Mouse (Mus musculus) megakaryocyte-erythroid progenitor cell, adult 5-6 weeks (primary cell): ENCODE measurements around the gene Gm8082. TPM values are rescaled to one million over a fixed set of nuclear protein-coding genes. Genes with fewer than 3 reads are reported as not detected.
"Not testable (repeated sequence)": the region's sequence is repeated elsewhere in the genome, so short reads cannot be mapped to it uniquely, and the experiment has no call there.

Experiments used
- ATAC-seq: replicated peaks from 2 replicates; pipeline ENCODE4 v1.8.0; 2016; ENCODE audit warnings: mild to moderate bottlenecking, inconsistent platforms; ENCODE audit not compliant: severe bottlenecking, poor library complexity, low FRiP score, low TSS enrichment
- total RNA-seq, 2 experiments: library from RNA; stranded (forward) in 1 of 2; stranded (reverse) in 1 of 2; fragments of 200-1000, 215-1000 nt in 1 of 2; fragments of >200 nt in 1 of 2; fragmentation: Nextera tagmentation in 1 of 2; gene quantifications; 2 replicates each; pipeline ENCODE4 v1.2.3; 2014 to 2017

The Gm8082 gene
- not detected in 2 replicates for total RNA-seq (2014; fragmentation: Nextera tagmentation)
- total RNA-seq (2017) = not detected in 2 replicates

DNA sequence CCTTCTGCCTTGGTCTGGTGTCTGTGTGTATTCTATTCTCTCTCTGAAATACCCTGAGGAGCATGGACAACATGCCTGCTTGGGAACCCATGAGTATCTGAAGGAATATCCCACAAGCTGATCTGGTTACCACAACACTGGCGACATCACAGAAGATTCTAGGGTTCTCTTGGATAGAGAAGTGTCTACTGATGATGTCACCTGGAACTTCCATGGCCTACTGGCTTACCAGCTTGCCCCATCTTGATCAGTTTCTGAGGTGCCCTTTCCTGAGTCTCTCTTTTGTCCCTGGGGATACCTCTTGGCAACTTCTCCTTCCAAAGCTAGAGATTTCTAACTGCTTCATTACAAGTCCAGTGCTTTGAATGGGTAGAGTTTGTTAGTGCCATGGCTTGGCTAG is at the start of gene Gm8082:
Gene Gm8082 (minus strand): TSS at position 101 of the 400 bp plus-strand sequence.
- not testable (repeated sequence) for ATAC-seq

DNA sequence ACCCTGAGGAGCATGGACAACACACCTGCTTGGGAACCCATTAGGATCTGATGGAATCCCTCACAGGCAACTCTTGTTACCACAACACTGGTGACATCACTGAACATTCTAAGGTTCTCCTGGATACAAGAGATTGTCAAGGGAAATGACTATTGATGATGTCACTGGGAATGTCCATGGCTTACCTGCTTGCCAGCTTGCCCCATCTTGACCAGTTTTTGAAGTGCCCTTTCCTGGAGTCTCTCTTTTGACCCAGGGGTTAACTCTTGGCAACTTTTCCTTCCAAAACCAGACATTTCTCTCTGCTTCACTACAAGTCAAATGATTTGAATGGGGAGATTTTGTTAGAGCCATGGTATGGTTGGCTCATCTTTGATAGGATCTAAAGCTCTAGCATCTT is 22.1 kb upstream of the Gm8082 start, which contains the start of gene Gm10376:
Gene Gm10376 (minus strand): TSS at position 101 of the 400 bp plus-strand sequence.
- not testable (repeated sequence) for ATAC-seq

Other genes starting within 250 kb of the Gm8082 start
- gene Gm3015, start 224.8 kb downstream of the Gm8082 start, total RNA-seq (2014; fragmentation: Nextera tagmentation) = not detected in 2 replicates
- not detected in 2 replicates for gene Gm3015, start 224.8 kb downstream of the Gm8082 start, total RNA-seq (2017)
- not detected in 2 replicates for gene Gm10377, start 195.6 kb downstream of the Gm8082 start, total RNA-seq (2014; fragmentation: Nextera tagmentation)
- gene Gm10377, start 195.6 kb downstream of the Gm8082 start, total RNA-seq (2017) = not detected in 2 replicates
- gene Gm21977, start 140.1 kb downstream of the Gm8082 start, total RNA-seq (2014; fragmentation: Nextera tagmentation) = not detected in 2 replicates
- gene Gm21977, start 140.1 kb downstream of the Gm8082 start, total RNA-seq (2017) = not detected in 2 replicates
- gene Gm10376, start 22.0 kb upstream of the Gm8082 start, total RNA-seq (2014; fragmentation: Nextera tagmentation) = not detected in 2 replicates
- not detected in 2 replicates for gene Gm10376, start 22.0 kb upstream of the Gm8082 start, total RNA-seq (2017)
- gene Gm8094, start 83.0 kb upstream of the Gm8082 start, total RNA-seq (2014; fragmentation: Nextera tagmentation) = not detected in 2 replicates
- not detected in 2 replicates for gene Gm8094, start 83.0 kb upstream of the Gm8082 start, total RNA-seq (2017)
- gene Gm8104, start 107.0 kb upstream of the Gm8082 start, total RNA-seq (2014; fragmentation: Nextera tagmentation) = not detected in 2 replicates
- gene Gm8104, start 107.0 kb upstream of the Gm8082 start, total RNA-seq (2017) = not detected in 2 replicates
- not detected in 2 replicates for gene Gm7233, start 186.2 kb upstream of the Gm8082 start, total RNA-seq (2014; fragmentation: Nextera tagmentation)
- not detected in 2 replicates for gene Gm7233, start 186.2 kb upstream of the Gm8082 start, total RNA-seq (2017)
- not detected in 2 replicates for gene Gm8122, start 241.7 kb upstream of the Gm8082 start, total RNA-seq (2014; fragmentation: Nextera tagmentation)
- not detected in 2 replicates for gene Gm8122, start 241.7 kb upstream of the Gm8082 start, total RNA-seq (2017)